Mouse (Mus musculus): ENCODE measurements at regions not wholly inside any gene's neighbourhood (a gene's known extent, or its start where the extent isn't known, plus 50 kb on each side); places are given as distances from the start of the nearest gene placed in this dataset.

- DNase-seq, result no peak
Measured at GRCm38 (mm10) chr1:61461435-61461834, 177.2 kb upstream of the Pard3b start.

GRCm38 (mm10) chr1:61470617-61471214 lies 167.9 kb upstream of the Pard3b start:
- DNase-seq, result no peak

- DNase-seq, result peak; percentile 7
Measured at GRCm38 (mm10) chr1:61471779-61472578, 166.6 kb upstream of the Pard3b start.

- peak; percentile 29 for DNase-seq
Measured at GRCm38 (mm10) chr1:61472579-61473242, 165.9 kb upstream of the Pard3b start.

- DNase-seq, result no peak
Measured at GRCm38 (mm10) chr1:61485459-61485858, 153.2 kb upstream of the Pard3b start.

- DNase-seq, result no peak
Measured at GRCm38 (mm10) chr1:61524886-61525285, 113.7 kb upstream of the Pard3b start.

GRCm38 (mm10) chr1:61525881-61526280 lies 112.7 kb upstream of the Pard3b start:
- DNase-seq, result no peak

GRCm38 (mm10) chr1:61528757-61529156 lies 109.9 kb upstream of the Pard3b start:
- peak; percentile 20 for DNase-seq

GRCm38 (mm10) chr1:61530166-61530565 lies 108.5 kb upstream of the Pard3b start:
- peak; percentile 35 for DNase-seq

- DNase-seq, result peak; percentile 88
Measured at GRCm38 (mm10) chr1:61531487-61531886, 107.1 kb upstream of the Pard3b start.

GRCm38 (mm10) chr1:61540081-61540480 lies 98.5 kb upstream of the Pard3b start:
- DNase-seq, result no peak

- DNase-seq, result no peak
Measured at GRCm38 (mm10) chr1:61541166-61541565, 97.5 kb upstream of the Pard3b start.

- peak; percentile 62 for DNase-seq
Measured at GRCm38 (mm10) chr1:61552577-61553517, 85.8 kb upstream of the Pard3b start.

GRCm38 (mm10) chr1:61559514-61559913 lies 79.1 kb upstream of the Pard3b start:
- DNase-seq, result no peak

- DNase-seq, result no peak
Measured at GRCm38 (mm10) chr1:61562091-61562490, 76.5 kb upstream of the Pard3b start.

- no peak for DNase-seq
Measured at GRCm38 (mm10) chr1:61565471-61565870, 73.2 kb upstream of the Pard3b start.

- DNase-seq, result no peak
Measured at GRCm38 (mm10) chr1:61574276-61574675, 64.3 kb upstream of the Pard3b start.

GRCm38 (mm10) chr1:61576758-61577157 lies 61.9 kb upstream of the Pard3b start:
- no peak for DNase-seq

- DNase-seq, result no peak
Measured at GRCm38 (mm10) chr1:61587251-61587650, 51.4 kb upstream of the Pard3b start.
